Mouse (Mus musculus) intestine, postnatal 0 days (tissue): ENCODE results near the gene Ak5. TPM values are rescaled to one million over a fixed set of nuclear protein-coding genes. Genes with fewer than 3 reads are reported as not detected.

ENCODE experiments used
- ATAC-seq: fragments of 200-750 bp; cut with Nextera tagmentation; 2 replicates; pipeline ENCODE4 v1.8.0; 2017; ENCODE audit warnings: mild to moderate bottlenecking, moderate TSS enrichment, moderate library complexity
- H3K27ac ChIP-seq: fragments of 300-500 bp; sonication (generic); 2 replicates; pipeline ENCODE4 v1.5.1; 2014; ENCODE audit warnings: mild to moderate bottlenecking, low read depth, low read length, moderate library complexity
- H3K27me3 ChIP-seq: fragments of 300-500 bp; sonication (generic); replicated peaks from 2 replicates; pipeline ENCODE4 v1.6.1; 2014; ENCODE audit warnings: low read length, mixed read lengths; ENCODE audit not compliant: control insufficient read depth, insufficient read depth
- H3K36me3 ChIP-seq: fragments of 300-500 bp; sonication (generic); 2 replicates; pipeline ENCODE4 v1.6.1; 2014; ENCODE audit warnings: mild to moderate bottlenecking, moderate library complexity; ENCODE audit not compliant: control insufficient read depth, insufficient read depth
- H3K4me1 ChIP-seq: fragments of 300-500 bp; sonication (generic); replicated peaks from 2 replicates; pipeline ENCODE4 v1.6.1; 2014; ENCODE audit warnings: antibody characterized with exemption, low read length, mixed read lengths; ENCODE audit not compliant: control insufficient read depth, insufficient read depth
- H3K4me2 ChIP-seq: fragments of 300-500 bp; sonication (generic); replicated peaks from 2 replicates; pipeline ENCODE4 v1.6.1; 2014; ENCODE audit warnings: low read depth, mild to moderate bottlenecking, moderate library complexity
- H3K4me3 ChIP-seq: fragments of 300-500 bp; sonication (generic); 2 replicates; pipeline ENCODE4 v1.5.1; 2014; ENCODE audit warnings: low read depth, low read length
- H3K9ac ChIP-seq: fragments of 300-500 bp; sonication (generic); 2 replicates; pipeline ENCODE4 v1.6.1; 2014; ENCODE audit warnings: mild to moderate bottlenecking, low read depth, low read length
- H3K9me3 ChIP-seq: fragments of 300-500 bp; sonication (generic); 2 replicates; pipeline ENCODE4 v1.6.1; 2016; ENCODE audit warnings: mixed run types; ENCODE audit not compliant: control insufficient read depth
- CTCF ChIP-seq: sonication (generic); IDR thresholded peaks from 2 replicates; pipeline ENCODE4 v1.5.1; 2016; ENCODE audit warnings: low read depth, mild to moderate bottlenecking, control low read depth, antibody characterized with exemption, moderate library complexity
- WGBS: fragments of 180-500 bp; shearing (Covaris S2); extraction: QIAGEN DNeasy Blood & Tissue Kit; methylation state at CpG from one replicate; pipeline ENCODE4 v1.1.7; 2014; 5-methylcytosine and 5-hydroxymethylcytosine counted together
- polyA plus RNA-seq: library from polyadenylated mRNA; unstranded; fragments of >200 nt; fragmentation: Nextera tagmentation; extraction: Ambion mirVana; gene quantifications from 2 replicates; pipeline ENCODE4 v1.2.1, GENCODE M21; 2015

Gene Ak5
- 0.18 and 0.33 TPM in 2 replicates for polyA plus RNA-seq

- Histone ChIP-seq H3K4me2 (peak within 1 kb of the TSS; percentile 77), H3K4me1 (no peaks in the 10 kb centered on the region), H3K27ac (no peak within 1 kb of the TSS), H3K36me3 (no peaks in the 10 kb centered on the region), H3K27me3 (peaks cover 22% of the 10 kb centered on the region), H3K9me3 (no peaks in the 10 kb centered on the region), H3K9ac (peak within 1 kb of the TSS; percentile 37; the same call in 1 of the 2 replicates), H3K4me3 (peak within 1 kb of the TSS; percentile 41)
- ATAC-seq = no peak
- TF ChIP-seq CTCF = no peak
- WGBS = 4% methylated on average over 5 of the region's 5 CpGs
These were observed at the start of gene Ak5 for GRCm38 (mm10) chr3:152668239-152668638. Gene Ak5, minus strand, starts transcription at chr3:152668360.

GRCm38 (mm10) chr3:152713991-152714902, 46.1 kb upstream of the Ak5 start, which contains the start of gene Pigk:
Gene Pigk, plus strand, starts transcription at chr3:152714100.
- Histone ChIP-seq H3K4me2 (peak within 1 kb of the TSS; percentile 88), H3K27me3 (no peaks in the 10 kb centered on the region), H3K36me3 (no peaks in the 10 kb centered on the region), H3K4me1 (no peaks in the 10 kb centered on the region), H3K9me3 (no peaks in the 10 kb centered on the region), H3K27ac (no peak within 1 kb of the TSS), H3K9ac (peak within 1 kb of the TSS; percentile 71), H3K4me3 (peak within 1 kb of the TSS; percentile 91)
- no peak for TF ChIP-seq CTCF
- peak; percentile 96 for ATAC-seq
- WGBS = under 1% methylated on average over 48 of the region's 48 CpGs

DNA sequence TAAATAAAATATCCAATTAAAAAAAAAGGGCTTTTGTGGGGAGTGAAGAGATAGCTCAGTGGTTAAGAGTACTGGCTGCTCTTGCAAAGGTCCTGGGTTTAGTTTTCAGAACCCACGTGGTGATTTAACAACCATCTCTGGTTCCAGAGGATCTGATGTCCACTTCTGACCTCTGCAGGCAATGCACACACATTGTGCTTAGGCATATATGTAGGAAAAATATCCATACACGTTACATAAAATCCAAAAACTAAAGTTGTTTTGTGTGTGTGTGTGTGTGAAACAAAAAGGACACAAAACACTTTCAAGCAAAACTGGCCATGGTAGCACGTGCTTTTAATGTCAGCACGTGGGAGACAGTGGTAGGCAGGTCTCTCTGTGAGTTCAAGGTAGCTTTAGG, 44.8 kb upstream of the Ak5 start:
- ATAC-seq = no peak
- H3K4me2 ChIP-seq = no peak overlapping the region
- no peaks in the 10 kb centered on the region for H3K27me3 ChIP-seq
- 76% methylated on average over 4 of the region's 4 CpGs for WGBS
- H3K4me1 ChIP-seq = no peaks in the 10 kb centered on the region
- H3K9ac ChIP-seq = no peak overlapping the region
- H3K36me3 ChIP-seq = no peaks in the 10 kb centered on the region
- H3K9me3 ChIP-seq = no peaks in the 10 kb centered on the region
- H3K27ac ChIP-seq = no peak overlapping the region
- no peak overlapping the region for H3K4me3 ChIP-seq
- peak; percentile 39 for TF ChIP-seq CTCF

DNA sequence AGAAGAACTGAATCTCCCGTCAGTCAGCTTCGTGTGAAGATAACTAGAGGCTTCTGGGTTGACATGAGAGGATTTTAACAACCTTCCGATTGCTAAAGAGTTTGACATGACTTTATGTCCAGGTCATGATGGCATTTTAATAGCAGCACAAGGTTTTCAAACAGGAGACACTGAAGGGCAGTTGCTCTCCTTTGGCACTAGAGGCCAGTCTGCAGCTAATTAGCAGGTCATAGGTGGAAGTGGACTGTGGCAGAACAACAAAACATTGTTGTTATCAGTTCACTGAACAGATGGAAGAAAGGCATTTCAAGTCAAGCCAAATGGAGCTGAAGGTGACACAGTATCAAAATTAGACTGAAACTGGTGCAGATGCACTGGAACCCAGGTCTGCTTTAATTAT, 41.8 kb upstream of the Ak5 start:
- H3K4me2 ChIP-seq = no peak overlapping the region
- 0 out of 2 replicates have a peak, but pooled peaks have one; percentile 11 for TF ChIP-seq CTCF
- no peaks in the 10 kb centered on the region for H3K36me3 ChIP-seq
- no peak for ATAC-seq
- WGBS = 82% methylated on average over 3 of the region's 3 CpGs
- no peak overlapping the region for H3K4me3 ChIP-seq
- no peaks in the 10 kb centered on the region for H3K27me3 ChIP-seq
- H3K9ac ChIP-seq = no peak overlapping the region
- no peaks in the 10 kb centered on the region for H3K4me1 ChIP-seq
- H3K9me3 ChIP-seq = no peaks in the 10 kb centered on the region
- H3K27ac ChIP-seq = no peak overlapping the region

DNA sequence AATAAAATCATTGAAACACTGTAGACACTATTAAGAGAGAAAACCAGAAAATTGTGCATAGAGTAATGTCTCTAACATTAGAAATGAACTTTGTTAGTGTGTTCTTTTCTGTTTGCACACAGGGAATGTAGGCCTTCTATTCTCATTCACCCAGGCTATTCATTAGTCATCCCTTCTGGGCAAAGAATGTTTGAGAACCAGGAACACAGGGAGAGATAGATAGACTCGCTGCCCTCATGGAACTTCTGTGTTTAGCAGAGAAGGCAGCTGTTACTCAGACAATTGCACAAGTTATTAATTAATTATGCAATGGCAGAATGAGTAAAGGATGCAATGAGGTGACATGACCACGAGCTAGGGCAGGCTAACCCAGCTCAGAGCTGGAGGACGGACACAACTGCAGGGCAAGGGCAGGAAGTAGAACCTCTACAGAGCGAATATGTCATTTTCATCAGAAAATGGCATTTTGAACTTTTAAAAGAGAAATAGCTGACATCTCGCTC, 39.2 kb upstream of the Ak5 start:
- WGBS = 78% methylated on average over 5 of the region's 5 CpGs
- no peak for ATAC-seq

DNA sequence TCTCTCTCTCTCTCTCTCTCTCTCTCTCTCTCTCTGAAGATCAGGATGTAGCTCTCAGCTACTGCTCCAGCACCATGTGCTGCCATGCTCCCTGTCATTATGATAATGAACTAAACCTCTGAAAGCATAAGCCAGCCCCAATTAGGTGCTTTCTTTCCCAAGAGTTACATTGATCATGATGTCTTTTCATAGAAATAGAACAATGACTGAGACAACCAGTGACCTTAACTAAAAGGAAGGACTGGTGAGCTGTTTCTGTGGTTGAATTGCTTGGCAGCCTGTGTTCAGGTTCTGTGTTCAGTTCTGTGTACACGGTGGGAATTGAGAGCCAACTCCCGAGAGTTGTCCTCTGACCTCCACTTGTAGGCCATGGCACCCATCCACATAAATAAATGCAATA, 38.7 kb upstream of the Ak5 start:
- H3K27ac ChIP-seq = no peak overlapping the region
- H3K9me3 ChIP-seq = no peaks in the 10 kb centered on the region
- H3K4me2 ChIP-seq = no peak overlapping the region
- no peak for ATAC-seq
- H3K36me3 ChIP-seq = no peaks in the 10 kb centered on the region
- no peak overlapping the region for H3K9ac ChIP-seq
- no peaks in the 10 kb centered on the region for H3K4me1 ChIP-seq
- H3K4me3 ChIP-seq = no peak overlapping the region
- TF ChIP-seq CTCF = no peak
- H3K27me3 ChIP-seq = no peaks in the 10 kb centered on the region
- WGBS = 87% methylated on average over 2 of the region's 2 CpGs

More for the DNA sequence above, 39.2 kb upstream of the Ak5 start:
- Histone ChIP-seq H3K9me3 (no peaks in the 10 kb centered on the region), H3K27me3 (no peaks in the 10 kb centered on the region), H3K4me2 (no peak overlapping the region), H3K36me3 (no peaks in the 10 kb centered on the region), H3K27ac (no peak overlapping the region), H3K9ac (no peak overlapping the region), H3K4me3 (no peak overlapping the region), H3K4me1 (no peaks in the 10 kb centered on the region)
- TF ChIP-seq CTCF = no peak
